Mouse (Mus musculus) forebrain, embryonic 16.5 days (tissue): Measurements from ENCODE around the gene Gm48552. TPM values are rescaled to one million over a fixed set of nuclear protein-coding genes. Genes with fewer than 3 reads are reported as not detected.

Experiments used
- ATAC-seq: fragments of 200-750 bp; cut with Nextera tagmentation; 2 replicates; pipeline ENCODE4 v1.8.0; 2017; ENCODE audit warnings: mild to moderate bottlenecking, moderate library complexity
- H3K27ac ChIP-seq: fragments of 300-500 bp; sonication (generic); 2 replicates; pipeline ENCODE4 v1.5.1; 2014; ENCODE audit warnings: low read length, control low read depth
- H3K27me3 ChIP-seq: fragments of 300-500 bp; sonication (generic); replicated peaks from 2 replicates; pipeline ENCODE4 v1.6.1; 2014; ENCODE audit warnings: low read length; ENCODE audit not compliant: control insufficient read depth, insufficient read depth
- H3K36me3 ChIP-seq: fragments of 300-500 bp; sonication (generic); 2 replicates; pipeline ENCODE4 v1.6.1; 2014; ENCODE audit not compliant: control insufficient read depth, insufficient read depth
- H3K4me1 ChIP-seq: fragments of 300-500 bp; sonication (generic); replicated peaks from 2 replicates; pipeline ENCODE4 v1.6.1; 2014; ENCODE audit warnings: low read length; ENCODE audit not compliant: control insufficient read depth, insufficient read depth
- H3K4me2 ChIP-seq: fragments of 300-500 bp; sonication (generic); 2 replicates; pipeline ENCODE4 v1.6.1; 2014; ENCODE audit warnings: mild to moderate bottlenecking, low read length, control low read depth
- H3K4me3 ChIP-seq: fragments of 300-500 bp; sonication (generic); replicated peaks from 2 replicates; pipeline ENCODE4 v1.5.1; 2014; ENCODE audit warnings: mild to moderate bottlenecking, low read length, control low read depth
- H3K9ac ChIP-seq: fragments of 300-500 bp; sonication (generic); replicated peaks from 2 replicates; pipeline ENCODE4 v1.6.1; 2014; ENCODE audit warnings: low read depth, low read length, control low read depth
- H3K9me3 ChIP-seq: fragments of 300-500 bp; sonication (generic); 2 replicates; pipeline ENCODE4 v1.6.1; 2016; ENCODE audit warnings: low read length; ENCODE audit not compliant: control insufficient read depth
- WGBS: fragments of 180-500 bp; shearing (Covaris S2); extraction: QIAGEN DNeasy Blood & Tissue Kit; methylation state at CpG from one replicate; pipeline ENCODE4 v1.1.7; 2014; 5-methylcytosine and 5-hydroxymethylcytosine counted together
- polyA plus RNA-seq: library from polyadenylated mRNA; unstranded; fragments of >200 nt; fragmentation: Nextera tagmentation; extraction: Ambion mirVana; gene quantifications from 2 replicates; pipeline ENCODE4 v1.2.1, GENCODE M21; 2015

Gm48552 gene
- polyA plus RNA-seq, 1 experiment from 2014 or later, result 2.2 TPM

GRCm38 (mm10) chr10:81349961-81350350, 38.8 kb upstream of the Gm48552 start:
- Histone ChIP-seq H3K36me3 (no peaks in the 10 kb centered on the region), H3K9ac (peak overlapping the region; percentile 68), H3K4me2 (peak overlapping the region; percentile 95), H3K27ac (no peak overlapping the region), H3K4me3 (peak overlapping the region; percentile 70), H3K4me1 (peaks cover 22% of the 10 kb centered on the region), H3K9me3 (no peaks in the 10 kb centered on the region), H3K27me3 (peaks cover 5% of the 10 kb centered on the region)
- peak; percentile 21 for ATAC-seq
- under 1% methylated on average over 28 of the region's 29 CpGs for WGBS

GRCm38 (mm10) chr10:81350351-81351063, 38.3 kb upstream of the Gm48552 start, which contains the start of gene Hmg20b:
Hmg20b (minus strand) TSS chr10:81350480.
- Histone ChIP-seq H3K36me3 (no peaks in the 10 kb centered on the region), H3K4me2 (peak within 1 kb of the TSS; percentile 95), H3K4me3 (peak within 1 kb of the TSS; percentile 70), H3K27me3 (peaks cover 2% of the 10 kb centered on the region; the same call in 1 of the 2 replicates), H3K9me3 (no peaks in the 10 kb centered on the region), H3K4me1 (peaks cover 22% of the 10 kb centered on the region), H3K27ac (peak within 1 kb of the TSS; percentile 58; the same call in 1 of the 2 replicates), H3K9ac (peak within 1 kb of the TSS; percentile 68)
- ATAC-seq, result peak; percentile 96
- under 1% methylated on average over 54 of the region's 54 CpGs for WGBS

GRCm38 (mm10) chr10:81351678-81352291, 37.0 kb upstream of the Gm48552 start:
- H3K4me1 ChIP-seq, result peaks cover 20% of the 10 kb centered on the region
- no peak overlapping the region for H3K4me2 ChIP-seq
- no peaks in the 10 kb centered on the region for H3K36me3 ChIP-seq
- H3K27me3 ChIP-seq, result peaks cover 3% of the 10 kb centered on the region; the same call in 1 of the 2 replicates
- H3K4me3 ChIP-seq, result no peak overlapping the region
- H3K9ac ChIP-seq, result no peak overlapping the region
- no peak overlapping the region for H3K27ac ChIP-seq
- 29% methylated on average over 9 of the region's 9 CpGs for WGBS
- ATAC-seq, result no peak
- no peaks in the 10 kb centered on the region for H3K9me3 ChIP-seq

- Histone ChIP-seq H3K9me3 (no peaks in the 10 kb centered on the region), H3K4me1 (peaks cover 23% of the 10 kb centered on the region), H3K27me3 (0 out of 2 replicates have a peak, but pooled peaks cover 2% of the 10 kb centered on the region), H3K27ac (no peak overlapping the region), H3K36me3 (no peaks in the 10 kb centered on the region), H3K4me3 (no peak overlapping the region), H3K9ac (no peak overlapping the region), H3K4me2 (no peak overlapping the region)
- no peak for ATAC-seq
- 69% methylated on average over 9 of the region's 9 CpGs for WGBS
These were observed 33.9 kb upstream of the Gm48552 start for GRCm38 (mm10) chr10:81354738-81355477.

DNA sequence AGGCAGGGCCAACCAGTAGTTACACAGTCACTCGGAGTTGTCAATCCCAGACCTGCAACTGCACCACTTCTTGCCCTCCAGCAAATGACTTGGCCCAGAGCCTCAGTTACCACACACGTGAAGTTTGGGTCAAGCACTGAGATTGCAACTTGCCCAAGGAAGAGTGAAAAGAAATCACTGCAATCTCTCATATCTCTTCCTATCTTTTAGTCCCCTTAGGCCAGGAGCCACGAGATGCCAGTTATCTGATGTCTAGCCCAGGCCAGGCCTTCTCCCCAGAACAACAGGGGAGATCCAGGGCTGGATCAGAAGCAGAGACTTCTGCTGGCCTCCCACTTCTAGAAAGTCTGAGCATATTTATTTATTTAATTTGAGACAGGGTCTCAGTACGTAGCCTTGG, 33.3 kb upstream of the Gm48552 start:
- no peaks in the 10 kb centered on the region for H3K9me3 ChIP-seq
- ATAC-seq, result no peak
- H3K27me3 ChIP-seq, result 0 out of 2 replicates have a peak, but pooled peaks cover 2% of the 10 kb centered on the region
- peaks cover 21% of the 10 kb centered on the region for H3K4me1 ChIP-seq
- H3K27ac ChIP-seq, result no peak overlapping the region
- no peak overlapping the region for H3K9ac ChIP-seq
- 79% methylated on average over 4 of the region's 4 CpGs for WGBS
- no peaks in the 10 kb centered on the region for H3K36me3 ChIP-seq
- H3K4me2 ChIP-seq, result no peak overlapping the region
- no peak overlapping the region for H3K4me3 ChIP-seq

GRCm38 (mm10) chr10:81356352-81356990, 32.3 kb upstream of the Gm48552 start:
- Histone ChIP-seq H3K4me2 (no peak overlapping the region), H3K4me1 (peaks cover 17% of the 10 kb centered on the region), H3K9me3 (no peaks in the 10 kb centered on the region), H3K4me3 (no peak overlapping the region), H3K27me3 (0 out of 2 replicates have a peak, but pooled peaks cover 2% of the 10 kb centered on the region), H3K27ac (no peak overlapping the region), H3K36me3 (no peaks in the 10 kb centered on the region), H3K9ac (no peak overlapping the region)
- 51% methylated on average over 12 of the region's 12 CpGs for WGBS
- ATAC-seq, result no peak

GRCm38 (mm10) chr10:81356991-81357844, 31.6 kb upstream of the Gm48552 start, which contains the start of gene Mfsd12:
Mfsd12 (plus strand) TSS chr10:81357491.
- no peaks in the 10 kb centered on the region for H3K36me3 ChIP-seq
- peak; percentile 95 for ATAC-seq
- H3K4me1 ChIP-seq, result peaks cover 17% of the 10 kb centered on the region
- H3K4me3 ChIP-seq, result peak within 1 kb of the TSS; percentile 78
- no peaks in the 10 kb centered on the region for H3K9me3 ChIP-seq
- H3K27ac ChIP-seq, result no peak within 1 kb of the TSS
- peak within 1 kb of the TSS; percentile 79 for H3K9ac ChIP-seq
- 2% methylated on average over 74 of the region's 79 CpGs for WGBS
- H3K27me3 ChIP-seq, result 0 out of 2 replicates have a peak, but pooled peaks cover 2% of the 10 kb centered on the region
- H3K4me2 ChIP-seq, result peak within 1 kb of the TSS; percentile 94

GRCm38 (mm10) chr10:81358209-81358608, 30.6 kb upstream of the Gm48552 start:
- peak overlapping the region; percentile 94 for H3K4me2 ChIP-seq
- no peaks in the 10 kb centered on the region for H3K36me3 ChIP-seq
- WGBS, result 43% methylated on average over 4 of the region's 4 CpGs
- H3K27ac ChIP-seq, result no peak overlapping the region
- peaks cover 3% of the 10 kb centered on the region; the same call in 1 of the 2 replicates for H3K27me3 ChIP-seq
- peaks cover 17% of the 10 kb centered on the region for H3K4me1 ChIP-seq
- H3K4me3 ChIP-seq, result peak overlapping the region; percentile 78
- H3K9me3 ChIP-seq, result no peaks in the 10 kb centered on the region
- peak overlapping the region; percentile 79 for H3K9ac ChIP-seq
- no peak; the same call in 1 of the 2 replicates for ATAC-seq
